In genomic region chr16:95769996-95770334, GRCm38 (mm10) we compare ENCODE assay signal across 8 mouse cellular contexts.
DNase-seq lines count a peak whose midpoint lies in the region; ATAC-seq lines count a peak whose summit lies in the region.

No protein-coding gene starts in this region.

- DNase-seq in hindbrain, embryonic 14.5 days (ENCODE audit: low spot score): no peak
- no peak for DNase-seq in hindbrain, embryonic 11.5 days (ENCODE audit: low spot score)
- DNase-seq in midbrain, embryonic 11.5 days (ENCODE audit: low spot score, missing footprints): no peak
- no peak for DNase-seq in spleen, postnatal 14 days (ENCODE audit: low spot score in 2 of 2)
- no peak for DNase-seq in heart, postnatal 36 days

- H3K4me1 ChIP-seq in hindbrain, embryonic 14.5 days (replicated peaks; ENCODE audit: control insufficient read depth, insufficient read depth, low read length): no peaks in the 10 kb centered on the region
- no peaks in the 10 kb centered on the region for H3K4me1 ChIP-seq in hindbrain, embryonic 11.5 days (replicated peaks; ENCODE audit: control insufficient read depth, insufficient read depth, low read length)
- no peaks in the 10 kb centered on the region for H3K4me1 ChIP-seq in midbrain, embryonic 15.5 days
- H3K4me1 ChIP-seq in midbrain, embryonic 11.5 days (ENCODE audit: control insufficient read depth, insufficient read depth, low read length): no peaks in the 10 kb centered on the region
- peaks cover 4% of the 10 kb centered on the region; the same call in 1 of the 2 replicates for H3K4me1 ChIP-seq in forebrain, embryonic 16.5 days (replicated peaks; ENCODE audit: control insufficient read depth, insufficient read depth, low read length)
- H3K4me1 ChIP-seq in stomach, embryonic 15.5 days: 0 out of 2 replicates have a peak, but pooled peaks cover 19% of the 10 kb centered on the region

- H3K4me2 ChIP-seq in hindbrain, embryonic 14.5 days (replicated peaks): no peak overlapping the region
- no peak overlapping the region for H3K4me2 ChIP-seq in hindbrain, embryonic 11.5 days (replicated peaks; ENCODE audit: low read depth, low read length)
- H3K4me2 ChIP-seq in midbrain, embryonic 15.5 days: no peak overlapping the region
- no peak overlapping the region for H3K4me2 ChIP-seq in midbrain, embryonic 11.5 days
- H3K4me2 ChIP-seq in forebrain, embryonic 16.5 days (ENCODE audit: low read length): no peak overlapping the region
- no peak overlapping the region for H3K4me2 ChIP-seq in stomach, embryonic 15.5 days

- H3K27ac ChIP-seq in hindbrain, embryonic 14.5 days: no peak overlapping the region
- H3K27ac ChIP-seq in hindbrain, embryonic 11.5 days (ENCODE audit: low read depth, low read length): no peak overlapping the region
- H3K27ac ChIP-seq in midbrain, embryonic 15.5 days: no peak overlapping the region
- H3K27ac ChIP-seq in midbrain, embryonic 11.5 days (ENCODE audit: low read depth, low read length): no peak overlapping the region
- H3K27ac ChIP-seq in forebrain, embryonic 16.5 days (ENCODE audit: low read length): no peak overlapping the region
- peak overlapping the region; percentile 74; the same call in 1 of the 2 replicates for H3K27ac ChIP-seq in stomach, embryonic 15.5 days

- ATAC-seq in hindbrain, embryonic 14.5 days (ENCODE audit: low FRiP score): 0 out of 2 replicates have a peak, but pooled peaks have one; percentile 24
- no peak for ATAC-seq in hindbrain, embryonic 11.5 days (ENCODE audit: low FRiP score)
- ATAC-seq in midbrain, embryonic 15.5 days (replicated peaks): peak; percentile 62; the same call in 1 of the 2 replicates
- ATAC-seq in midbrain, embryonic 11.5 days (ENCODE audit: low FRiP score): no peak
- ATAC-seq in forebrain, embryonic 16.5 days: peak; percentile 60
- ATAC-seq in stomach, embryonic 15.5 days (ENCODE audit: insufficient read depth, low FRiP score, low read depth): no peak

- intact Hi-C loops in heart, postnatal 36 days (cut with DNase I): loop anchor here (5.0 kb wide), 1 partner anchor 123 kb away; no protein-coding TSS in a partner anchor

- no peaks in the 10 kb centered on the region for H3K9me3 ChIP-seq in hindbrain, embryonic 14.5 days (ENCODE audit: control insufficient read depth, low read length)
- H3K9me3 ChIP-seq in hindbrain, embryonic 11.5 days (ENCODE audit: control insufficient read depth, low read length): no peaks in the 10 kb centered on the region
- H3K9me3 ChIP-seq in midbrain, embryonic 15.5 days: no peaks in the 10 kb centered on the region
- no peaks in the 10 kb centered on the region for H3K9me3 ChIP-seq in midbrain, embryonic 11.5 days (ENCODE audit: control insufficient read depth, low read length)
- no peaks in the 10 kb centered on the region for H3K9me3 ChIP-seq in forebrain, embryonic 16.5 days (ENCODE audit: control insufficient read depth, low read length)
- no peaks in the 10 kb centered on the region for H3K9me3 ChIP-seq in stomach, embryonic 15.5 days

- no peak overlapping the region for H3K9ac ChIP-seq in hindbrain, embryonic 14.5 days
- no peak overlapping the region for H3K9ac ChIP-seq in hindbrain, embryonic 11.5 days (ENCODE audit: low read depth, low read length)
- H3K9ac ChIP-seq in midbrain, embryonic 15.5 days: no peak overlapping the region
- no peak overlapping the region for H3K9ac ChIP-seq in midbrain, embryonic 11.5 days (ENCODE audit: low read length)
- H3K9ac ChIP-seq in forebrain, embryonic 16.5 days (replicated peaks; ENCODE audit: low read depth, low read length): no peak overlapping the region
- no peak overlapping the region for H3K9ac ChIP-seq in stomach, embryonic 15.5 days

- no peak overlapping the region for H3K4me3 ChIP-seq in hindbrain, embryonic 14.5 days (replicated peaks; ENCODE audit: low read length)
- no peak overlapping the region for H3K4me3 ChIP-seq in hindbrain, embryonic 11.5 days (ENCODE audit: low read depth, low read length)
- no peak overlapping the region for H3K4me3 ChIP-seq in midbrain, embryonic 15.5 days
- no peak overlapping the region for H3K4me3 ChIP-seq in midbrain, embryonic 11.5 days (ENCODE audit: low read depth, low read length)
- no peak overlapping the region for H3K4me3 ChIP-seq in forebrain, embryonic 16.5 days (replicated peaks; ENCODE audit: low read length)
- H3K4me3 ChIP-seq in stomach, embryonic 15.5 days (replicated peaks): no peak overlapping the region

- H3K36me3 ChIP-seq in hindbrain, embryonic 14.5 days (replicated peaks; ENCODE audit: control insufficient read depth, insufficient read depth): no peaks in the 10 kb centered on the region
- no peaks in the 10 kb centered on the region for H3K36me3 ChIP-seq in hindbrain, embryonic 11.5 days (ENCODE audit: control insufficient read depth, insufficient read depth, low read length)
- no peaks in the 10 kb centered on the region for H3K36me3 ChIP-seq in midbrain, embryonic 15.5 days (replicated peaks)
- H3K36me3 ChIP-seq in midbrain, embryonic 11.5 days (ENCODE audit: control insufficient read depth, insufficient read depth, low read length): no peaks in the 10 kb centered on the region
- no peaks in the 10 kb centered on the region for H3K36me3 ChIP-seq in forebrain, embryonic 16.5 days (ENCODE audit: control insufficient read depth, insufficient read depth)
- H3K36me3 ChIP-seq in stomach, embryonic 15.5 days: no peaks in the 10 kb centered on the region

- WGBS in hindbrain, embryonic 14.5 days: 87% methylated on average over 5 of the region's 5 CpGs
- WGBS in hindbrain, embryonic 11.5 days: 85% methylated on average over 5 of the region's 5 CpGs
- WGBS in midbrain, embryonic 15.5 days: 86% methylated on average over 5 of the region's 5 CpGs
- WGBS in midbrain, embryonic 11.5 days: 93% methylated on average over 5 of the region's 5 CpGs
- 74% methylated on average over 5 of the region's 5 CpGs for WGBS in forebrain, embryonic 16.5 days
- WGBS in stomach, embryonic 15.5 days: 81% methylated on average over 5 of the region's 5 CpGs

- H3K27me3 ChIP-seq in hindbrain, embryonic 14.5 days (ENCODE audit: control insufficient read depth, insufficient read depth, low read length): no peaks in the 10 kb centered on the region
- H3K27me3 ChIP-seq in hindbrain, embryonic 11.5 days (ENCODE audit: control insufficient read depth, insufficient read depth, low read length): no peaks in the 10 kb centered on the region
- H3K27me3 ChIP-seq in midbrain, embryonic 15.5 days (replicated peaks): no peaks in the 10 kb centered on the region
- H3K27me3 ChIP-seq in midbrain, embryonic 11.5 days (ENCODE audit: control insufficient read depth, insufficient read depth, low read length): no peaks in the 10 kb centered on the region
- no peaks in the 10 kb centered on the region for H3K27me3 ChIP-seq in forebrain, embryonic 16.5 days (replicated peaks; ENCODE audit: control insufficient read depth, insufficient read depth, low read length)
- H3K27me3 ChIP-seq in stomach, embryonic 15.5 days (replicated peaks): no peaks in the 10 kb centered on the region

Comparison
In these comparisons a context has a peak if more than half of its experiments do, and no peak if none do; other contexts are left out.
1. ATAC-seq: peak in hindbrain, embryonic 14.5 days (single experiment), midbrain, embryonic 15.5 days (single experiment) and forebrain, embryonic 16.5 days (single experiment); none in hindbrain, embryonic 11.5 days (single experiment), midbrain, embryonic 11.5 days (single experiment) and stomach, embryonic 15.5 days (single experiment).